Mouse (Mus musculus): ENCODE data around the gene Mettl21c.

- TF ChIP-seq CTCF (IDR thresholded peaks at IDR 0.05; ENCODE audit: control insufficient read depth, insufficient read depth, insufficient read length) (no peak), USF1 (IDR thresholded peaks at IDR 0.05; ENCODE audit: low read depth) (no peak), MAX (IDR thresholded peaks at IDR 0.05) (no peak), MYOG (IDR thresholded peaks at IDR 0.05; ENCODE audit: control insufficient read depth, extremely low read depth, insufficient read length) (no peak), MYOD1 (IDR thresholded peaks at IDR 0.05; ENCODE audit: control insufficient read depth, insufficient read length, low read depth) (no peak), CEBPB (IDR thresholded peaks at IDR 0.05; ENCODE audit: low read depth) (no peak), FOSL1 (IDR thresholded peaks at IDR 0.05; ENCODE audit: insufficient read depth, low read length, poor library complexity, severe bottlenecking) (no peak)
Observed at GRCm38 (mm10) chr1:43964381-43964780, 55.5 kb downstream of the Mettl21c start.
